Mouse (Mus musculus) right cerebral cortex, postnatal 25 days (tissue): ENCODE data around the gene Mical3.

Source experiments
- DNase-seq: peaks from one replicate; pipeline ENCODE4 v3.0.0; 2022

Mical3 gene

DNA sequence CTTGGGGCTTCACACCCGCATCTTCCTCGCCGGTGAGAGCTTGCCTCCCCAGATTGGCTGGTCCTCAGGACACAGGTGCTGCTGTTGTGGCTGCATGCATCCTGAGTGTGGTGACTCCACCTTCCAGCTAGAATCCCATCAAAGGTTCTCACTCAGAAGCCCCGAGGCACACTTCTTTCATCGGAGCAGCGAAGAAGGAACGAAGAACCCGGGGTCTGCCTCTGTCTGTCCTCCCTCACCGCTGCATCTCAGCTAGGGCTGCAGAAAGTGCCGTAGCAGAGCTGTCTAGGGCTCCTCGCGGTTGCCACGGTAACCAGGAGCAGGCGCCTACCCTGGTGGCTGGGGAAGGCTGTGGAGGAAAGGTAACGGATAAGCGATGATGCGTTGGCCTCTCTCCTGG lies at the start of gene Mical3:
Gene Mical3, minus strand, starts transcription at position 227 of the 400 bp plus-strand sequence.
- peak; percentile 85 for DNase-seq

DNA sequence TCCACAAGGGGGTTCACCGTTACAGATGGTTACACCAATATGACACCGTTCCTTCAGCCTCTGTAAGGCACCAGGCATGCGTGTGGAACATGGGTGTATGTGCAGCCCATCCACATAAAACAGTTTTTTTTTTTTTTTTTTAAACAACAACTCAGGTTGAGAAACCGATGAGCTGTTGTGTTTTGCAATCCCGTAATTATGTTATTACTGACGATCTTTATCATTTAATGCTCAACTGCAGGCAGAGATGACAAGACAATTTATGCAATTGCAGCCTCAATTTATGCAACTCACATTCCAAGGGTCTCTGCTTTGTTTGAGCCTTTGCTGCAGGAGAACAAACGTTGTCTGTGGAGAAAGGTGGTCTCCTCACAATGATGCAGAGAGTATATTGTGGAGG lies 49.0 kb upstream of the Mical3 start:
- DNase-seq: no peak

DNA sequence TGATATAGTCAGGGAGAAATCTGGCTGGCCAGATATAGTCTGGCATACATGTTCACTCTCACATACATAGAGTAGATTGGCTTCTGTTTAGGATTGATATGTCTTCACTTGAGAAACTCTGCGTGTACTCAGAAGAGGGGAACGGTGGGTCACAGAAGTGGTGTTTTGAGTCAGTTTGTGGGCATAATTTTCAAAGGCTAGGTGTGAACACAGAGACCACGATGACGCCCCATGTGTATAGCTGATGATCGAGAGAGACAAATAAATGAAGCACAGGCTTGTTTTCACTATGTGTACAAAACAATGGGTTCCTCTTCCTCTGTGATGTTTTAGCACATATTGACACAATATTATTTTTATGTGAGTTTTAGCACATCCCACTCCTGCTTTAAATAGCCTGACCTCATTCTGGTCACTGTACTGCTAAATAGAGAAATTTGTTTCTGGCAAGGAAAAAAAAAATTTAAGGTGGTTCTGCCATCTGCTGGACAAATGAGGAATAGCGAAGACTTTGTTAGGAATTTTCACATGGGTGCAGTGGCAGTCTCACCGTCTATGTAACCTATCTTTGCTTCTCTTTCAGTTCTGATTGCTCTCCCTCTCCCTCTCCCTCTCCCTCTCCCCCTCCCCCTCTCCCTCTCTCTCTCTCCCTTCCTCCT lies 48.0 kb upstream of the Mical3 start:
- peak; percentile 55 for DNase-seq

DNA sequence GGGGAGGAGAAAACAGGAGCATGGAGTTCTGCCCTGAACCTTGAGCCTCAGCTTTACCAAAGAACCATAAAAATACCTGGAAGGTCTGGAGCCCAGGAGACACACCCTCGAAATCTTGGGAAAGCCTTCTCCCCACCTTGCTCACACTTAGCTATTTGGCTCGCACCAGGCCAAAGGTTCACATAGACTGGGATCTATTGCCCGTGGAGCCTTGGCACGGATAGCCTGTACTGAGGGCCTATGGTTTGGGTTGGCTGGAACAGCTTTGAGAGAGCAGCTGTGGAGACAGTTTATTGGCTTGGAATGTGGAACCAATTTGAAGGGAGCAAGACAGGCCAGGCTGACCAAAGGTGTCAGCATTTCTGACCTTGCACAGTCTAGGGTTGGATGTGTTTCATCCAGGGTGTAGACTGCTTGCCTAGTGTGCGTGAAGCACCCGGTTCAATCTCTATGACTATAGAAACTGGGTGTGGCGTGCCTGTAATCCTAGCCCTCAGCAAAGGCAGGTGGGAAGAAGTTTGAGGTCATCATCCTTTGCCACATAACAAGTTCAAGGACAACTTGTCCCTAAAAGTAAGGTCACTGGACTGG lies 46.4 kb upstream of the Mical3 start:
- no peak for DNase-seq

DNA sequence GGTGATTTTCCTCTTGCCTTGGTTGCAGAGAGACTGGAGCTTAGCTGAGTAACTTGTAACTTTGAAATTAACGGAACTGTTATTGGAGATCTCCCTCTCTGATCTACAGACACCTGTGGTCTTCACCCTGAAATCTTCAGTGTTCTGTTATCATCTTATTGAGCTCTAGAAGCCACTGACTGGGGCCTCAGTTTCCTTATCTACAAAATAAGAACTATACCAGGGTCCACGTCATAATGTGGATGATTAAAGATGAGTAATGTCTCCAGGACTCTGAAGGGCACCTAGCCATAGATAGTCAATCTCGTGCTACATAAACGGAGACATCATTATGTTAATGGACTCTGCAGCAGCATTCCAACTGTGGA lies 45.9 kb upstream of the Mical3 start:
- no peak for DNase-seq

DNA sequence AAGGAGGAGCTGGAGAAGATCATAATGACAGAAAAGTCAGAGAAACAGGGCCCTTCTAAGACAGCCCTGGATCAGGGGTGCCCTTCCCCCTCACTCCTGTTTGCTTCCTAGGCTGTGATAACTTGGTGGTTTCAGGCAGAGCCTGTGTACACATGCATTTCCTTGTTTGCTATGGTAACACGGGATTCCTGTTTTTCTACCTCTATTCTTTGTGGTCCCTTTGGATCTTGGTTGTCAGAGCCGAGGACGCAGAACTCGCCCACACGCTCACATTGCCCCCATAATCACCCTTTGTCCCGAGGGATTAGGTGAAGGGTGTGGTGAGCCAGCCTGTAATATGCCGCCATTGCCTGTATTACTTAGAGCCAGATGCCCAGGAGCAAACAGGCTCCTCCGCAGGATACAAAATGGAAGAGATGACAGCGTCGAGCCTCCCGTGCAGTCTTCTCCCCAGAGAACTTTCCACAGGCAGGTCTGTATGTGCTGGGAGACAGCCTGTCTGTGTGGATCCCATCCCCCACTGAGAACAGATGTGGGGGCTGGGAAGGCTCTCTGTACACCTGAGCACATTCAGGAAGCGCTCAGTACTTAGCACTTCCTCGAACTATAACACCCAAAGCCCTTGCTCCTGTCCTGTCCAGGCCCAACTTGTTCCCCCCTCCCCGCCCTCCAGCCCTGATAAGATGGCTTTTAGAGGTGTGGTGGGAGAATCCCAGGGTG lies 45.4 kb upstream of the Mical3 start:
- no peak for DNase-seq

DNA sequence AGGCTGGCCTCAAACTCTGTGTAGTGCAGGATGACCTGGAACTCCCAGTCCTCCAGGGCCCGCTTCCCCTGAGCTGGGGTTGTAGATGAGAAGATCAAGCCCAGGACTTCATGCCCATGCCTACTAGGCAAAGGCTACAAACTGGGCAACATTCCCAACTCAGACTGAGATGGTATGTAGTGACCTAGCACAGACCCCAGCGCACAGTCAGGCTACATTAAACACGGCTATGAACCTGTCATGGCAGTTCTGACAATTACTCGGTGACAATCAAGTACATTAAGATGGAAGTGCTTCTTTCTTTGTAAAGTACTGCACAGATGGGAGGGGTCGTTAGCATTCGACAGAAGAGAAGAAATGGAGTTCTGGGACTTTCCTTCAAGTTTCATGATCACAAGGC lies 44.0 kb upstream of the Mical3 start:
- no peak for DNase-seq

DNA sequence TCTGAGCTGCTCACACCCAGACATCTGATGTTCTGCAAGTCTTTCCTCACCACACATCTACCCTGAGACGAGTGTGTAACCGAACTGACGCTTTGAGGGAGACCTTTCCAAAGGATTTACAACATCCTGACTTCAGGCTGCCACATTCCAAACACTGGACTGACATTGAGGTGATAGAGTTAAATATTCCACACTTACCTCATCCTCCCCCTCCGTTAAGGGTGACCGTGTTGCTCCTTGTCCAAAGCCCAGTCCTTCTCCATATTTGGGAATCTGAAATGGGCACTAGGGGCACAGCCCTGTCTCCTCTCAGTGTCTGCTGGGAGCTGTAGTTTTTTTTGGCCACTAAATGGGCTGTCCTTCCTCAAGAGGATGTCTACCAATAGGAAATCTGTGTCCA lies 42.7 kb upstream of the Mical3 start:
- DNase-seq: no peak

DNA sequence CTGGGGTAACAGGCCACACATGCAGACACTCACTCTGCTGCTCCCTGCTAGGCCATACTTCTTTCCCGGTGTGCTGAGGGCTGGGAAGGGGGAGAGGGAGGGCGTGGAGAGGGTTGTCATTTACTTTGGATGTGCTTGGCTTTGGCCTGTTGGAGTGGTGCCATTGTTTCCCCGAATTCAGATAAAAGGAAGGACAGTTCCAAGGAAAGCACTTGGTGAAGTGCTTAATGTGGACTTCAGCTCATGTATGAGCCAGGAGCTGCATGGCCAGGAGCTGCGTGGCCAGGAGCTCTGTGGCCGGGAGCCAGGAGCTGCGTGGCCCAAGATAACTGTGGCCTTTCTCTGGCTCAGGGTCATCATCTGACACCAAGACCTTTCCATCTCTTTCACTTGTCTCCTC lies 40.3 kb upstream of the Mical3 start:
- no peak for DNase-seq

DNA sequence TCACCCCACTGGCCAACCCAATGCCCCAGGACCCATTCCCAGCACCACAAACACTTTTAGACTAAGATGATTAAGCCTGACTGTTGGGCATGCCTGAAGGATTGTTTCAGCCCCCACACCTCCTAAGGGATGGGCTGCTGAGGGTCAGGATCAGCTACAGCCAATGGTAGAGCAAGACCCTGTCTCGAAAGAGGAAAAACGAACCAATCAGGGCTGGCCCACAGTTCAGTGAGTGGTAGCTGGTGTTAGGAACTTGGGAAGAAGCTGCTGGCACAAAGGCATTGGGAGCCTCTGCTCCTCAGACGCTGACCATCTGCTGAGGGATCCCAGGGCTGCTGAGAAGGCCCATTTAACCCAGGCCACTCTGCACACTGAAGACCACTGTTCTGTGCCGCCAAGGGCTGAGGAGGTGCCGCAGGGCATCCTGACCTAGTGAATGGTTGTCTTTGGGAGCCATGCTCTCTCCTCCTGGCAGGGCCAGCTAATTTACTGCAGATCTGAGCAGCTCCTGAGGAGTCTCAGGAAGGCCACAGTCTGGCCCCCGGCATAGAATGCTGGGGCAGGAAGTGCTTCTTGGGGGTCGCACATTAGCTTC lies 36.7 kb upstream of the Mical3 start:
- no peak for DNase-seq

DNA sequence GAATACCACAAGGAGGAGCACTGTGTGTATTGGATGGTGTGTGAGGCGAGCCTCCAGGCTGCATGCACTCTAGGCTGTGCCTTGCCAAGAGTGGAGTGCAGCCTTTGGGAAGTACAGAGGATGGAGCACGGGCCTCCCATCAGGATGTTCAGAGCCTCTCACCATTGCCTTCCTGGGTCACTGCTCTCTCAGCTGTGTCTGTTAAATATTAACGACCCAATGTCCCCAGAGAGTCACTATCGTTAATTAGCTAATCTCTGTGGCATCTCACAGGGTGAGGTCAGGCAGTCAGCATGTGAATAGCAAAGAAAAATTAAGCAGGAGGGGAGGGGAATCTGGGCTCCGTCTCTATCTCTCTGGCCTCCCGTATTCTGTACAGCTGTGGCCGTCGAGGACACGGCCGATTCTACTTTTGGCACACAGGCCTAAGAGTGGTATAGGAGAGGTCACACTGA lies 35.3 kb upstream of the Mical3 start:
- DNase-seq: no peak

DNA sequence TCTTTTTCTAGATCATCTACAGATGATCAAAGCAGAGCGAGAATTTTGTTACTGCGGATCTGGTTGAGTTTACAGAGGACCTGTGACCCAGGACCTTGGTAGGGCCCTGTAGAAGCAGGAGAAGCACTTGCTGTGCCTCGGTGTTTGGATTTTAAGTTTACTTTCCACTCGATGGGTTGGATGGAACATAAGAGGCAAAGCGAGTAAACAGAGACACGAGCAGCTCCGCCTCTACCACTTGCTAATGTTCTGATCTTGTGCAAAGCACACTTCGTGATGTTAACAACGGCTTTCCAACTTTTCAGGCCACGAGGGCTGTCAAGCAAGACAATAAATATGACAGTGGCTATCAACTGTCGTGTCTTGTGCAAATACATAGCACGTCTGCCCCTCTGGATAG lies 31.8 kb upstream of the Mical3 start:
- no peak for DNase-seq

DNA sequence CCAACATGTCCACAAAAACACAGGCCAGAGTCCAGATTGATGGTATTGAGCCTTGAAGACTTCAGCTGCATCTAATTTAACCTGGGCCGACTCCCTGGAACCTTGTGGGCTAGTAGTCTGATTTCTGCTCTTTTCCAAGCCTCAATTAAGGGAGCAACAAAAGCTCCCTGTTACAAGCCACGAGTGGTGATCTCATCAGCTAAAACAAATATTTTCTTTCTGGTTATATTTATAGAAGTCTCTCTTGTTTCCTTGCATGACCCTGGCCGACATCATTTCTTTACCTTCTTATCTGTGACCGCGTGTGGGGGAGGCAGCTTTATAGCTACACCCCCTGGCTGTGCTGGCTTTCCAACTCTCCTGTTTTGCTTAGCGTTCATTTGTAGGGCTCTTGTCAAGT lies 29.3 kb upstream of the Mical3 start:
- no peak for DNase-seq

DNA sequence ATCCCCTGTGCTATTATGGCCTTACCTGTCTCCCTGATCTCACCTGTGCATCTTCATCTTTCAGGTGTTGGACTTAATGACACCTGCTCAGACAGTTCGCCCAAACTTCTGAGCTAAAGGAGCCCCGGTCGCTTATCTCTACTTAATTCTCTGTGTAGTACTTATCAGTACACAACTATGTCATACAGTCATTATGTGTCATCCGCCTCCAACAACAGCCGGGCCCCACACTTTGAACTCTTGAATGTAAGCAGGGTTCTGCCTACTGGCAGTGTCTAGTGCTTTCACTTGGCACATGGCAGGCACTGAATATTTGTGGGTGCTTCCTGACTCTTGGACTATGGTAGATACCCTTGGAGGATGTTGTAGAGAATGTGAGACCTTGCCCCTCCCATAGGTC lies 28.8 kb upstream of the Mical3 start:
- no peak for DNase-seq

DNA sequence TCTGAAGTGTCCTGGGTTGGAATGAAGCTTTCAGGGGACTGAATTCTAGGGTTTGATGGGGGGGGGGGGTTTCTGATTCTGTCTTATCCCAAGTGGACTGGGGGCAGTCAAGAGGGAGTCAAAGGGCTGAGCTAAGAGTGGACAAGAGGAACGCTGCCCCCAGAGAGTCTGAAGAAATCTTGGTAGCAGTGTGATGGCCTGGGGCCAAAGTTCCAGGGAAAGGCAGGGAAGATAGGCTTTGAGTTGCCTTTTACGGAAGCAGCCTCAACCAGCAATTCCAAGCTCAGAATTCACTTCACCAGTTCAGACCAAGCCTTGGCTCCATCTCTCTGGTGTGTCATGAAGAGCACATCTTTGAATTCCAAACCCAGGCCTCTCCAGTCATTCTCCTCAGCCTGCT lies 25.2 kb upstream of the Mical3 start:
- DNase-seq: no peak

DNA sequence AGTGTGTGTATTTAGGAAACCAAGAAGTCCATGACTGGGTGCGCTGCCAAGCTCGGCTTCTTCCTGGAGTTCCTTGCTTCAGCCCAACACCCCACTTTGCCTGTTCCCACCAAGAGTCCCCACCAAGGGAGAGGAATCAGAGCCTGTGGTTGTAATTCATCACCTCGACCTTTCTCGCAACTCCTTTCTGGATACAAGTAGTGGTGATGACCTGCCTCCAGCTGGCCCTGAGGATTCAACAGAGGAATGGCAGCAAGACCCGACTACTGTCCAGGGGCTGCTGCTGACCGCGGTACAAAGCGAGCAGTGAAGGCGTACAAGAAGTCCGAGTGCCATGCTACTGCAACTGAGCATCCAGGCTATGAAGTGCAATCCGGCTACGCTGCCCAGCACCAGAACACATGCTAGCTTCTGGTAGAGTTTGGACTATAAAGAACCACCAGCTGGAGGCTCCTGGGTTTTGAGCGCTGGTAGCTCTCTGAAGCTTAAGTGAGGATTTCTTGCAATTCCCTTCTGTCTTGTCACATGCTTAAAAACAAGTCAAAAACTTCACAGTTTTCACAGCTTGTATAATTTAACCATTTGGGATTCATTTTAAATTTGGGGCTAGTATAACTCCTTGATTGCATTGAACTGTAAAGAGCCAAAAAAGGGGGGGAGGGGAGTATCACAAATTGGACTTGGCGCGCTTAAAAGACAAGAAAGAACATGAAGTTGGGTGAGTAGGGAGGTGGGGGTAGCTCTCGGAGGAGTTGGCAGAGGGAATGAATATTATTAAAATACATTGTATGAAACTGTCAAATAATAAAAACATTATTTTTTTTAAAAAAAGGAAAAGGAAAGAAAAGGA lies 23.9 kb upstream of the Mical3 start:
- no peak for DNase-seq

DNA sequence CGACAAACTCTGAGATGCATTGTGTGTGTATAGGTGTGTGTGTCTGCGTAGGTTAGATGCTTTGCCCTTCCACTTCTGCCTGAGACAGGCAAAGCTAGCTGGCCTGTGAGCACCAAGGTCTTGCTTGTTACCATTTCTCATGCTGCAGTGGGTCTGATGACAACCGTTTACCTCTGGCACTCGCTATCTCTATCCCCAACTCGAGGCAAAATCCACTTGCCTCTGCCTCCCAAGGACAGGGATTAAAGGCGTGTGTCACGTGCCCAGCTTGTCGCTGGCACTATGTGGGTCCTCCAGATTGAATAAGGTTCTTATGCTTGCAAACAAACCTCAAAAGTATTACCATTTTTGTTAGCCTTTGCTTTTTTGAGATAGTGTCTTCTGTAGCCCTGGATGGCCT lies 22.4 kb upstream of the Mical3 start:
- no peak for DNase-seq

DNA sequence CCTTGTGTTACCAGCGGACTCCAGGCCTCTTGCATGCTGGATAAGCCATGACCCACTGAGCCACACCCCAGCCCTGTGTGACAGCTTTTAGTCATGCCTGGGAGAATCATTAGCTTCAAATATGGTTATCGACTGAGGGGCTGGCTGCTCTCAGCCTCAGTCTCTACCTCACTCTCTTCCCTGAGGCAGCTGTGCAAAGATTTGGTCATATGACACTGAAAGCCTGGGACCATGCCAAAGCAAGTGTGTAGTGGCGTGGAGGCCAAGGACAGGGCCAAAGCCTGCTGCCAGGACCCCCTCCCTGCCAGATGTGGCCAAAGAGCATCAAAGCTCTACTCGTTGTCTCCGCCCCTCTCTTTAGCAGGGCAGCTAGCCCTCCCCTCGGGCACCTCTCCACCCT lies 20.9 kb upstream of the Mical3 start:
- no peak for DNase-seq

DNA sequence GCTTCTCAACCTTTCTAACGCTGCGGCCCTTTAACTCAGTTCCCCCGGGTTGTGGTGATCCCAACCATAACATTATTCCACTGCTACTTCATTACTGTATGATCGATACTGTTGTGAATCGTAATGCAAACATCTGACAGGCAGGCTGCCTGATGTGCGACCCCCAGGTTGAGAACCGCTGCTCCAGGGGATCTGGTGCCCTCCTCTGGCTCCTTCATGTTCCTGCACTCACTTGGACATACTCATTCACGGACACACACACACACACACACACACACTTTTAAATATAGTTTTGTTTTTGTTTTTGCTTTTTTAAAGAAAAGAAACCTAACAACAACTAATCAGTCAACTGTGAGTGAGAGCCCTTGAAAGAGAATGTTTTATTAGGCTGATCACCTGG lies 19.3 kb upstream of the Mical3 start:
- no peak for DNase-seq

DNA sequence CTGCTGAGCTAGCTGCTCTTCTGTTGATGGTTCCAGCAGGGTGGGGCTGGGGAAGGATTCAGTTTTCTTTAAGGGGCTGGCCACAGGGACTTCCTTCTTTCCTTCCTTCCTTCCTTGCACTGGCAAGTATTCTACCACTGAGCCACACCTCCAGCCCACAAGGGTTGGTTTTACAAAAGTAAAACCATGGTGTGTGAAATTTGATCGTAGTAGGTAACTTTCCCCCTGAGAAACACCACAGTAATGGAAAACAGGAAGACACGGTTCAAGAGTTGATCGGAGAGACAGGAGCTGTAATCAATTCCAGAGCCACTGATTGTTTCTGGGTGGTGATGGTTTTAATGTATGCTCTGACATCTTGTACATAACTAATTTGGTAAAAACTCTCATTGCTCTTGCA lies 18.6 kb upstream of the Mical3 start:
- DNase-seq: no peak

DNA sequence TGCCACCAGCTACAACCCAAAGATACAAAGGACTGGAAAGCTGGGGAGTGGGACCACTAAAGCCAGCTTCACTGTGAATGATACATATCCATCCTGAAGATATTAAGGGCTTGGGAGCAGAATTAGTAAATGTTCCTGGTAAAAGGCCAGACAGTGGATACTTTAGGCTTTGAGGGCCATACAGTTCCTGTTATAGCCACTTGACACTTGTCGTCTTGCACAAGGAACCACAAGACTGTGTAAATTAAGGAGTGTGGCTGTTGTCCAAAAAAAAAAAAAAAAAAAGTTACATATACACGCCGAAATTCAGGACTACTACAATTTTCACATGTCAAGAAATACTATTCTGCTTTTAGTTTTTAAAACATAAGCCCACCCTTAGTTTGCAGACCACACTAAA lies 17.6 kb upstream of the Mical3 start:
- DNase-seq: no peak

DNA sequence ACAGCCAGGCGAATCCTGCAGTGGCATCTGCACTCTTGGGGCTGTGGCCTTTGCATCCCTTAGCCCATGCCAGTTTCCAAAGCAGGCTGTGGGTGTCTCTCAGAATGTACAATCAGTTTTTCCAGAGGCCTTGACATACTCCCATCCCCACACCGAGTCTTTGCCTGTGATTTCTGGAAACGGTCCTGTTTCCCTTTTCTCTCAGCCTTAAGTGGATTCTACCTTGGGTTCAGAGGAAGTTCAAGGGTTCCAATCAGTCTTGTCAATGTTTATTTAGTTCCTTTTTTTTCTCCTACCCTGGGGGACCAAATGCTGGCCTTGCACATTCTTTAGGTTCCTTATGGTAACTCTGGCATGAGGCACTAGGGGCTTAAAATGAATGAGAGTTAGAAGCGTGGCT lies 16.0 kb upstream of the Mical3 start:
- no peak for DNase-seq

DNA sequence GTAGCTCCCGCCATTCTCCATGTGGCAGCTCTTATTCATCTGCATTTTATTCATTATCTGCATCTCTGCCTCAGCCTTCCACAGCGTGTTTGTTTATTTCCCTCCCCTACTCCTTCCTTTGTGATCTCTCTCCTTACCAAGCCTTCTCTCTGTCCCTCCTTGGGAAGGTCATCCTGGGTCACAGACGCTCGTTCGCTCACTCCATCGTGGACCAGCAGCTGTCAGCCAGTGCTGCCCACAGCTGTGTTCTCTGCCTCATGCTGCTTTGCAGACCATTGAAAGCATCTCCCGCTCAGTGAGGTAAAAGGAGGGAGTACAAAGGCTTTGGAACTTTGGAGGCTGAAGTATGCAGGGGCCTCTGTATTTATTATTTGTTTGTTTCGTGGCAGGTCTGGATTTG lies 15.1 kb upstream of the Mical3 start:
- no peak for DNase-seq
